Mouse (Mus musculus) stomach, embryonic 14.5 days (tissue): Measurements from ENCODE around the gene 4930578G10Rik. TPM values are rescaled to one million over a fixed set of nuclear protein-coding genes. Genes with fewer than 3 reads are reported as not detected.

Source experiments
- ATAC-seq: fragments of 200-750 bp; cut with Nextera tagmentation; 2 replicates; pipeline ENCODE4 v1.8.0; 2017; ENCODE audit warnings: low read depth, moderate TSS enrichment; ENCODE audit not compliant: insufficient number of reproducible peaks, insufficient read depth, low FRiP score
- H3K27ac ChIP-seq: fragments of 300-500 bp; sonication (generic); 2 replicates; pipeline ENCODE4 v1.5.1; 2014; ENCODE audit warnings: mild to moderate bottlenecking, low read length, moderate library complexity, mixed read lengths
- H3K27me3 ChIP-seq: fragments of 300-500 bp; sonication (generic); 2 replicates; pipeline ENCODE4 v1.6.1; 2014; ENCODE audit warnings: low read length, control low read depth, mixed read lengths; ENCODE audit not compliant: control insufficient read depth, insufficient read depth
- H3K36me3 ChIP-seq: fragments of 300-500 bp; sonication (generic); 2 replicates; pipeline ENCODE4 v1.6.1; 2014; ENCODE audit warnings: mild to moderate bottlenecking, control low read depth, low read length, moderate library complexity, mixed read lengths; ENCODE audit not compliant: control insufficient read depth, insufficient read depth
- H3K4me1 ChIP-seq: fragments of 300-500 bp; sonication (generic); 2 replicates; pipeline ENCODE4 v1.6.1; 2014; ENCODE audit warnings: low read length, control low read depth, mixed read lengths; ENCODE audit not compliant: control insufficient read depth, insufficient read depth
- H3K4me2 ChIP-seq: fragments of 300-500 bp; sonication (generic); replicated peaks from 2 replicates; pipeline ENCODE4 v1.6.1; 2014; ENCODE audit warnings: low read depth, low read length, control low read depth
- H3K4me3 ChIP-seq: fragments of 300-500 bp; sonication (generic); 2 replicates; pipeline ENCODE4 v1.5.1; 2014; ENCODE audit warnings: low read depth, low read length, control low read depth
- H3K9ac ChIP-seq: fragments of 300-500 bp; sonication (generic); replicated peaks from 2 replicates; pipeline ENCODE4 v1.6.1; 2014; ENCODE audit warnings: low read depth, mild to moderate bottlenecking, control low read depth, low read length, moderate library complexity, mixed read lengths
- H3K9me3 ChIP-seq: fragments of 300-500 bp; sonication (generic); 2 replicates; pipeline ENCODE4 v1.6.1; 2016; ENCODE audit warnings: low read depth, low read length, control low read depth; ENCODE audit not compliant: control insufficient read depth
- whole genome bisulfite sequencing: fragments of 180-500 bp; shearing (Covaris S2); extraction: QIAGEN DNeasy Blood & Tissue Kit; methylation state at CpG from one replicate; pipeline ENCODE4 v1.1.7; 2014; 5-methylcytosine and 5-hydroxymethylcytosine counted together
- polyA plus RNA-seq: library from polyadenylated mRNA; unstranded; fragments of >200 nt; fragmentation: Nextera tagmentation; extraction: Ambion mirVana; gene quantifications from 2 replicates; pipeline ENCODE4 v1.2.1, GENCODE M21; 2014

Gene 4930578G10Rik
- polyA plus RNA-seq, 1 experiment from 2014 or later: 0.51 TPM

GRCm38 (mm10) chr4:42870748-42871147 lies 135.4 kb downstream of the 4930578G10Rik start:
- no peak for ATAC-seq
- Histone ChIP-seq H3K36me3 (no peaks in the 10 kb centered on the region), H3K4me1 (no peaks in the 10 kb centered on the region), H3K27ac (no peak overlapping the region), H3K4me3 (no peak overlapping the region), H3K9me3 (no peaks in the 10 kb centered on the region), H3K4me2 (no peak overlapping the region), H3K9ac (no peak overlapping the region), H3K27me3 (no peaks in the 10 kb centered on the region)
- WGBS: 78% methylated on average over 5 of the region's 5 CpGs

GRCm38 (mm10) chr4:42872151-42872550 lies 136.8 kb downstream of the 4930578G10Rik start:
- H3K27ac ChIP-seq: no peak overlapping the region
- H3K4me1 ChIP-seq: no peaks in the 10 kb centered on the region
- no peak overlapping the region for H3K9ac ChIP-seq
- no peaks in the 10 kb centered on the region for H3K36me3 ChIP-seq
- H3K4me2 ChIP-seq: no peak overlapping the region
- no peaks in the 10 kb centered on the region for H3K9me3 ChIP-seq
- H3K4me3 ChIP-seq: no peak overlapping the region
- 93% methylated on average over 7 of the region's 7 CpGs for WGBS
- no peaks in the 10 kb centered on the region for H3K27me3 ChIP-seq
- ATAC-seq: no peak

GRCm38 (mm10) chr4:42872746-42873435 lies 137.5 kb downstream of the 4930578G10Rik start:
- Histone ChIP-seq H3K27me3 (no peaks in the 10 kb centered on the region), H3K27ac (no peak overlapping the region), H3K4me1 (no peaks in the 10 kb centered on the region), H3K36me3 (no peaks in the 10 kb centered on the region), H3K4me3 (no peak overlapping the region), H3K4me2 (no peak overlapping the region), H3K9ac (no peak overlapping the region), H3K9me3 (no peaks in the 10 kb centered on the region)
- ATAC-seq: no peak
- 56% methylated on average over 16 of the region's 16 CpGs for WGBS

GRCm38 (mm10) chr4:42874134-42874533 lies 138.8 kb downstream of the 4930578G10Rik start, which contains the start of gene Fam205c:
TSS of gene Fam205c (minus strand) at chr4:42874234.
- no peak for ATAC-seq
- no peaks in the 10 kb centered on the region for H3K4me1 ChIP-seq
- no peak within 1 kb of the TSS for H3K27ac ChIP-seq
- no peak within 1 kb of the TSS for H3K9ac ChIP-seq
- no peak within 1 kb of the TSS for H3K4me2 ChIP-seq
- no peaks in the 10 kb centered on the region for H3K9me3 ChIP-seq
- 86% methylated on average over 7 of the region's 7 CpGs for WGBS
- H3K27me3 ChIP-seq: no peaks in the 10 kb centered on the region
- H3K36me3 ChIP-seq: no peaks in the 10 kb centered on the region
- no peak within 1 kb of the TSS for H3K4me3 ChIP-seq

GRCm38 (mm10) chr4:42876586-42877291 lies 141.4 kb downstream of the 4930578G10Rik start:
- no peaks in the 10 kb centered on the region for H3K4me1 ChIP-seq
- no peaks in the 10 kb centered on the region for H3K9me3 ChIP-seq
- H3K9ac ChIP-seq: no peak overlapping the region
- H3K4me2 ChIP-seq: no peak overlapping the region
- WGBS: 36% methylated on average over 5 of the region's 5 CpGs
- ATAC-seq: peak; percentile 90; the same call in 1 of the 2 replicates
- H3K27me3 ChIP-seq: no peaks in the 10 kb centered on the region
- H3K36me3 ChIP-seq: no peaks in the 10 kb centered on the region
- H3K27ac ChIP-seq: no peak overlapping the region
- no peak overlapping the region for H3K4me3 ChIP-seq

- no peaks in the 10 kb centered on the region for H3K4me1 ChIP-seq
- H3K27me3 ChIP-seq: no peaks in the 10 kb centered on the region
- H3K9me3 ChIP-seq: no peaks in the 10 kb centered on the region
- H3K27ac ChIP-seq: no peak overlapping the region
- H3K4me2 ChIP-seq: no peak overlapping the region
- no peaks in the 10 kb centered on the region for H3K36me3 ChIP-seq
- H3K9ac ChIP-seq: no peak overlapping the region
- 86% methylated on average over 2 of the region's 2 CpGs for WGBS
- no peak overlapping the region for H3K4me3 ChIP-seq
- no peak for ATAC-seq
Observed at GRCm38 (mm10) chr4:42877657-42878056, 142.3 kb downstream of the 4930578G10Rik start.

- H3K9me3 ChIP-seq: no peaks in the 10 kb centered on the region
- 75% methylated on average over 16 of the region's 16 CpGs for WGBS
- H3K4me2 ChIP-seq: no peak overlapping the region
- H3K4me1 ChIP-seq: no peaks in the 10 kb centered on the region
- H3K36me3 ChIP-seq: no peaks in the 10 kb centered on the region
- H3K27me3 ChIP-seq: no peaks in the 10 kb centered on the region
- H3K9ac ChIP-seq: no peak overlapping the region
- ATAC-seq: peak; percentile 69; the same call in 1 of the 2 replicates
- H3K4me3 ChIP-seq: no peak overlapping the region
- no peak overlapping the region for H3K27ac ChIP-seq
Observed at GRCm38 (mm10) chr4:42879829-42880676, 144.7 kb downstream of the 4930578G10Rik start.

- Histone ChIP-seq H3K36me3 (no peaks in the 10 kb centered on the region), H3K27ac (no peak overlapping the region), H3K9ac (no peak overlapping the region), H3K4me1 (no peaks in the 10 kb centered on the region), H3K27me3 (no peaks in the 10 kb centered on the region), H3K4me2 (no peak overlapping the region), H3K4me3 (no peak overlapping the region), H3K9me3 (no peaks in the 10 kb centered on the region)
- no peak for ATAC-seq
- 55% methylated on average over 1 of the region's 1 CpGs for WGBS
Observed at GRCm38 (mm10) chr4:42880677-42880948, 145.3 kb downstream of the 4930578G10Rik start.
